22 mouse cellular contexts compared by ENCODE assay signal in genomic region chr10:93011085-93011484, GRCm38 (mm10).
A peak's percentile ranks its signal among the peaks of the same experiment; 100 is the strongest.
DNase-seq lines count a peak whose midpoint lies in the region; ATAC-seq and TF ChIP-seq lines count a peak whose summit lies in the region.
"Had no signal": no experiment of that assay in that cellular context is flagged by ENCODE, and none has a peak within 500 bp of the region (broad histone marks: within the 10 kb centered on the region; RNA-seq: fewer than 3 reads in every experiment).

No protein-coding gene starts in this region.

- H3K27me3 ChIP-seq in forebrain, postnatal 0 days (ENCODE audit: insufficient read depth, low read length), result no peaks in the 10 kb centered on the region
- no peaks in the 10 kb centered on the region for H3K27me3 ChIP-seq in forebrain, embryonic 12.5 days
- no peaks in the 10 kb centered on the region for H3K27me3 ChIP-seq in hindbrain, embryonic 15.5 days
- H3K27me3 ChIP-seq in hindbrain, embryonic 12.5 days, result no peaks in the 10 kb centered on the region
- H3K27me3 ChIP-seq in neural tube, embryonic 15.5 days (replicated peaks), result no peaks in the 10 kb centered on the region; the same call in 1 of the 2 replicates
- no peaks in the 10 kb centered on the region for H3K27me3 ChIP-seq in hindbrain, postnatal 0 days (ENCODE audit: insufficient read depth, low read length)
- H3K27me3 ChIP-seq: embryonic facial prominence, embryonic 15.5 days; heart, embryonic 15.5 days; intestine, embryonic 15.5 days had no signal

- peak; percentile 22 for DNase-seq in forebrain, postnatal 0 days
- no peak for DNase-seq in neural tube, embryonic 10.5 days (ENCODE audit: extremely low spot score, low spot score)
- DNase-seq in hindbrain, postnatal 0 days (ENCODE audit: low spot score), result peak; percentile 31
- no peak for DNase-seq in right cerebral cortex, postnatal 14 days
- DNase-seq: adrenal gland, adult 8-10 months; adrenal gland, postnatal 36 days; cerebellum, adult 11 months; cerebellum, adult 8-10 months; cerebellum, postnatal 14 days; embryo, embryonic 11 days; gastrocnemius, postnatal 10 days; heart, adult 2 months; kidney, adult 18-20 months had no signal

- WGBS in forebrain, postnatal 0 days, result 46% methylated on average over 14 of the region's 14 CpGs
- 77% methylated on average over 14 of the region's 14 CpGs for WGBS in forebrain, embryonic 12.5 days
- WGBS in hindbrain, embryonic 15.5 days, result 69% methylated on average over 14 of the region's 14 CpGs
- 84% methylated on average over 14 of the region's 14 CpGs for WGBS in hindbrain, embryonic 12.5 days
- WGBS in neural tube, embryonic 15.5 days, result 70% methylated on average over 14 of the region's 14 CpGs
- 69% methylated on average over 14 of the region's 14 CpGs for WGBS in hindbrain, postnatal 0 days

- H3K9ac ChIP-seq in forebrain, postnatal 0 days, result no peak overlapping the region
- H3K9ac ChIP-seq in forebrain, embryonic 12.5 days, result no peak overlapping the region
- H3K9ac ChIP-seq in hindbrain, embryonic 15.5 days, result no peak overlapping the region
- H3K9ac ChIP-seq in hindbrain, embryonic 12.5 days, result no peak overlapping the region
- no peak overlapping the region for H3K9ac ChIP-seq in neural tube, embryonic 15.5 days (replicated peaks)
- H3K9ac ChIP-seq in hindbrain, postnatal 0 days (replicated peaks; ENCODE audit: low read length), result no peak overlapping the region
- H3K9ac ChIP-seq: embryonic facial prominence, embryonic 15.5 days; heart, embryonic 15.5 days; intestine, embryonic 15.5 days had no signal

- no peak overlapping the region for H3K27ac ChIP-seq in forebrain, postnatal 0 days (ENCODE audit: low read depth, low read length)
- no peak overlapping the region for H3K27ac ChIP-seq in forebrain, embryonic 12.5 days
- H3K27ac ChIP-seq in hindbrain, embryonic 15.5 days (replicated peaks), result no peak overlapping the region
- no peak overlapping the region for H3K27ac ChIP-seq in hindbrain, embryonic 12.5 days
- 0 out of 2 replicates have a peak overlapping the region, but pooled peaks have one; percentile 19 for H3K27ac ChIP-seq in neural tube, embryonic 15.5 days (replicated peaks)
- no peak overlapping the region for H3K27ac ChIP-seq in hindbrain, postnatal 0 days
- H3K27ac ChIP-seq: embryonic facial prominence, embryonic 15.5 days; heart, adult 2 months; heart, embryonic 15.5 days; intestine, embryonic 15.5 days had no signal

- no peak for TF ChIP-seq CTCF in forebrain, postnatal 0 days (IDR thresholded peaks at IDR 0.05; ENCODE audit: low read depth)
- TF ChIP-seq CTCF in hindbrain, postnatal 0 days (IDR thresholded peaks at IDR 0.05; ENCODE audit: low read depth), result no peak

- H3K4me3 ChIP-seq in forebrain, postnatal 0 days (ENCODE audit: low read depth, low read length), result no peak overlapping the region
- no peak overlapping the region for H3K4me3 ChIP-seq in forebrain, embryonic 12.5 days (replicated peaks)
- H3K4me3 ChIP-seq in hindbrain, embryonic 15.5 days, result no peak overlapping the region
- no peak overlapping the region for H3K4me3 ChIP-seq in hindbrain, embryonic 12.5 days
- H3K4me3 ChIP-seq in neural tube, embryonic 15.5 days (replicated peaks), result no peak overlapping the region
- H3K4me3 ChIP-seq in hindbrain, postnatal 0 days (ENCODE audit: low read length), result no peak overlapping the region
- H3K4me3 ChIP-seq: embryonic facial prominence, embryonic 15.5 days; erythroblast, embryonic 14.5 days; heart, adult 2 months; heart, embryonic 15.5 days; intestine, embryonic 15.5 days had no signal

- H3K4me2 ChIP-seq in forebrain, postnatal 0 days (ENCODE audit: low read depth), result 0 out of 2 replicates have a peak overlapping the region, but pooled peaks have one; percentile 6
- H3K4me2 ChIP-seq in forebrain, embryonic 12.5 days, result no peak overlapping the region
- H3K4me2 ChIP-seq in hindbrain, embryonic 15.5 days, result peak overlapping the region; percentile 22; the same call in 1 of the 2 replicates
- no peak overlapping the region for H3K4me2 ChIP-seq in hindbrain, embryonic 12.5 days (replicated peaks)
- H3K4me2 ChIP-seq in neural tube, embryonic 15.5 days, result peak overlapping the region; percentile 11; the same call in 1 of the 2 replicates
- H3K4me2 ChIP-seq in hindbrain, postnatal 0 days (ENCODE audit: low read depth, low read length), result 0 out of 2 replicates have a peak overlapping the region, but pooled peaks have one; percentile 10
- H3K4me2 ChIP-seq: embryonic facial prominence, embryonic 15.5 days; heart, embryonic 11.5 days; heart, embryonic 15.5 days; intestine, embryonic 15.5 days had no signal

- ATAC-seq in forebrain, postnatal 0 days, result peak; percentile 12; the same call in 1 of the 2 replicates
- ATAC-seq in forebrain, embryonic 12.5 days (ENCODE audit: low FRiP score), result no peak
- ATAC-seq in hindbrain, embryonic 15.5 days (ENCODE audit: low FRiP score, low read depth), result no peak
- no peak for ATAC-seq in hindbrain, embryonic 12.5 days (ENCODE audit: low FRiP score)
- no peak for ATAC-seq in neural tube, embryonic 15.5 days (ENCODE audit: low FRiP score)
- ATAC-seq in hindbrain, postnatal 0 days, result no peak
- ATAC-seq: intestine, embryonic 15.5 days had no signal

- H3K36me3 ChIP-seq in forebrain, postnatal 0 days (ENCODE audit: insufficient read depth), result no peaks in the 10 kb centered on the region
- H3K36me3 ChIP-seq in forebrain, embryonic 12.5 days (replicated peaks), result no peaks in the 10 kb centered on the region
- H3K36me3 ChIP-seq in hindbrain, embryonic 15.5 days, result no peaks in the 10 kb centered on the region
- no peaks in the 10 kb centered on the region for H3K36me3 ChIP-seq in hindbrain, embryonic 12.5 days
- H3K36me3 ChIP-seq in neural tube, embryonic 15.5 days, result no peaks in the 10 kb centered on the region
- H3K36me3 ChIP-seq in hindbrain, postnatal 0 days (ENCODE audit: insufficient read depth, low read length), result no peaks in the 10 kb centered on the region
- H3K36me3 ChIP-seq: embryonic facial prominence, embryonic 15.5 days; heart, embryonic 15.5 days; intestine, embryonic 15.5 days had no signal

- no peaks in the 10 kb centered on the region for H3K4me1 ChIP-seq in forebrain, postnatal 0 days (ENCODE audit: insufficient read depth)
- 0 out of 2 replicates have a peak, but pooled peaks cover 4% of the 10 kb centered on the region for H3K4me1 ChIP-seq in forebrain, embryonic 12.5 days
- 0 out of 2 replicates have a peak, but pooled peaks cover 4% of the 10 kb centered on the region for H3K4me1 ChIP-seq in hindbrain, embryonic 15.5 days (replicated peaks)
- H3K4me1 ChIP-seq in hindbrain, embryonic 12.5 days, result peaks cover 3% of the 10 kb centered on the region; the same call in 1 of the 2 replicates
- peaks cover 6% of the 10 kb centered on the region for H3K4me1 ChIP-seq in neural tube, embryonic 15.5 days
- no peaks in the 10 kb centered on the region for H3K4me1 ChIP-seq in hindbrain, postnatal 0 days (ENCODE audit: insufficient read depth, low read length)
- H3K4me1 ChIP-seq: embryonic facial prominence, embryonic 15.5 days; heart, embryonic 15.5 days; intestine, embryonic 15.5 days had no signal

- H3K9me3 ChIP-seq in forebrain, postnatal 0 days (ENCODE audit: low read length), result no peaks in the 10 kb centered on the region
- peaks cover 7% of the 10 kb centered on the region; the same call in 1 of the 2 replicates for H3K9me3 ChIP-seq in forebrain, embryonic 12.5 days
- H3K9me3 ChIP-seq in hindbrain, embryonic 15.5 days, result peaks cover 4% of the 10 kb centered on the region; the same call in 1 of the 2 replicates
- no peaks in the 10 kb centered on the region for H3K9me3 ChIP-seq in hindbrain, embryonic 12.5 days (replicated peaks)
- H3K9me3 ChIP-seq in neural tube, embryonic 15.5 days (replicated peaks), result no peaks in the 10 kb centered on the region
- no peaks in the 10 kb centered on the region for H3K9me3 ChIP-seq in hindbrain, postnatal 0 days (ENCODE audit: low read length)
- H3K9me3 ChIP-seq: embryonic facial prominence, embryonic 15.5 days; heart, embryonic 15.5 days; intestine, embryonic 15.5 days had no signal

Comparison
In these comparisons a context has a peak if more than half of its experiments do, and no peak if none do; other contexts are left out.
1. H3K4me2 ChIP-seq: peak in forebrain, postnatal 0 days (single experiment), hindbrain, embryonic 15.5 days (single experiment), neural tube, embryonic 15.5 days (single experiment) and hindbrain, postnatal 0 days (single experiment); none in forebrain, embryonic 12.5 days (single experiment) and hindbrain, embryonic 12.5 days (single experiment).
2. DNase-seq: peak in forebrain, postnatal 0 days (single experiment) and hindbrain, postnatal 0 days (single experiment); none in neural tube, embryonic 10.5 days (single experiment) and right cerebral cortex, postnatal 14 days (single experiment).